Mouse (Mus musculus): ENCODE results near the gene Grik3. TPM values are rescaled to one million over a fixed set of nuclear protein-coding genes. Genes with fewer than 3 reads are reported as not detected.
"Not testable (repeated sequence)": the region's sequence is repeated elsewhere in the genome, so short reads cannot be mapped to it uniquely, and the experiment has no call there.

Grik3 gene
- total and polyA plus RNA-seq, 2 experiments from 2014 or later: 3.3 to 24.6 TPM

DNA sequence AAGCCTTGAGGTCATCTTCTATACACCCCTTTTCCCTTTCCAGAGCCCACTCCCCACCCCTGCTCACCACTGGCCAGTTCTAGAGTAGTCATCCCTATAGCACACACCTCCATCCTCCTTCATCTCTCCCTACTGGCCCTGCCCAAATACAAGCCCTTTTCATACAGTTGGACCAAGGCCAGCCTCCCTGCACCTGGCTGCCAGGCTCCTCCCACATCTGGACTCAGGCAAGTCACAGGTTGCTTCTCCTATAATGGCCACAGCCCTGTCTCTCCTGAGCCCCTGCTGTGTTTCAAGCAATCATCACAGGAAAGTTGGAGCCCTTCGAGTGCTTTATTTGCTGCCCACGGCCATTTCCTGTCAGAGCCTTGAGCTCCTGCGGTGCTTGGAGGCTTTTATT, 110.8 kb downstream of the Grik3 start:
- Histone ChIP-seq H3K36me3 (ENCODE audit: insufficient read depth, low read length) (no peaks in the 10 kb centered on the region), H3K4me1 (ENCODE audit: insufficient read depth, low read length) (no peaks in the 10 kb centered on the region; the same call in 1 of the 2 replicates), H3K27ac (ENCODE audit: low read depth, low read length) (no peak overlapping the region), H3K9ac (replicated peaks; ENCODE audit: low read length, poor library complexity, severe bottlenecking) (no peak overlapping the region), H3K9me3 (ENCODE audit: low read length) (no peaks in the 10 kb centered on the region), H3K4me2 (ENCODE audit: low read depth, low read length, poor library complexity, severe bottlenecking) (no peak overlapping the region), H3K27me3 (ENCODE audit: insufficient read depth, low read length) (no peaks in the 10 kb centered on the region), H3K4me3 (ENCODE audit: low read depth, low read length) (no peak overlapping the region)
- no peak for DNase-seq (ENCODE audit: low spot score)
- WGBS: 51% methylated on average over 3 of the region's 3 CpGs
- ATAC-seq (ENCODE audit: low FRiP score): no peak
- no peak for TF ChIP-seq CTCF (IDR thresholded peaks at IDR 0.05)

DNA sequence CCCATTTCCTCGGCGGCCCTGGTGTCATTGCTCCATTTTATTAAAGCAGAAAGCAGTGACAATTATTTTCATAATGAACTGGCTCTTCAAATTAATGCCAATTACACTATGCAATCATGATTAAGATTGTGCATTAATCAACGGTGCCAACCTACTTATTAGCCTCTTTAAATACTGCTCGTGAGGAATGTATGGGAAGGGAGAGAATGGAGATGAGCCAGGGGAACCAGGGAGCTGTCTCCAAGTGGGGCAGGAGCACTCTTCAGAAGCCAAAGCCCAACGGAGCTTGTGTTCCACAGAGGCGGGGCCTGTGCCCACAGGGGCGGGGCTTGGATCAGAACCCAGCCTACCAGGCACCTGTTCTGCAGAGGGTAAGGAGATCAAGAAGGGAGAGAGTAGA, 114.0 kb downstream of the Grik3 start:
- no peak for ATAC-seq (ENCODE audit: low FRiP score)
- H3K36me3 ChIP-seq (ENCODE audit: insufficient read depth, low read length): no peaks in the 10 kb centered on the region
- no peak overlapping the region for H3K9ac ChIP-seq (replicated peaks; ENCODE audit: low read length, poor library complexity, severe bottlenecking)
- TF ChIP-seq CTCF (IDR thresholded peaks at IDR 0.05): no peak
- H3K27me3 ChIP-seq (ENCODE audit: insufficient read depth, low read length): no peaks in the 10 kb centered on the region
- DNase-seq (ENCODE audit: low spot score): no peak
- H3K4me2 ChIP-seq (ENCODE audit: low read depth, low read length, poor library complexity, severe bottlenecking): no peak overlapping the region
- no peak overlapping the region for H3K27ac ChIP-seq (ENCODE audit: low read depth, low read length)
- H3K4me1 ChIP-seq (ENCODE audit: insufficient read depth, low read length): no peaks in the 10 kb centered on the region; the same call in 1 of the 2 replicates
- 46% methylated on average over 7 of the region's 7 CpGs for WGBS
- H3K9me3 ChIP-seq (ENCODE audit: low read length): no peaks in the 10 kb centered on the region
- H3K4me3 ChIP-seq (ENCODE audit: low read depth, low read length): no peak overlapping the region

DNA sequence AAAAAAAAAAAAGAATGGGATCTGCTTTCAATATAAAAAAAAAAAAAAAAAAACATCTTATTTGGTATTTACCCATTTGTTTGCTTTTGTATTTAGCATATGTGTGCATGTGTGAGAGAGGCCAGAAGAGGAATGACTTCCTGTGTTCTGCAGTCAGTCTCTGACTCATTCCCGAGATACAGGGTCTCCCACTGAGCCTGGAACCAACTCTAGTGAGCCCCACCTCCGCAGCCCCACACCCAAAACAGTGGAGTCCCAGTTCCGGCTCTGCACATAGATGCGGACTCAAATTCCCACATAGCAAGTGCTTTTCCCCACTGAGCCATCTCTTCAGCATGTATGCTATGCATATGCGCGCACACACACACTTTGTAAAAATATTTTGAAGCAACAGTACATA, 115.6 kb downstream of the Grik3 start:
- DNase-seq (ENCODE audit: low spot score) (no peak), ATAC-seq (ENCODE audit: low FRiP score) (no peak)
- no peak overlapping the region for H3K27ac ChIP-seq (ENCODE audit: low read depth, low read length)
- H3K36me3 ChIP-seq (ENCODE audit: insufficient read depth, low read length): no peaks in the 10 kb centered on the region
- no peaks in the 10 kb centered on the region for H3K9me3 ChIP-seq (ENCODE audit: low read length)
- no peak for TF ChIP-seq CTCF (IDR thresholded peaks at IDR 0.05)
- no peak overlapping the region for H3K9ac ChIP-seq (replicated peaks; ENCODE audit: low read length, poor library complexity, severe bottlenecking)
- H3K4me2 ChIP-seq (ENCODE audit: low read depth, low read length, poor library complexity, severe bottlenecking): no peak overlapping the region
- H3K4me3 ChIP-seq (ENCODE audit: low read depth, low read length): no peak overlapping the region
- 81% methylated on average over 6 of the region's 6 CpGs for WGBS
- no peaks in the 10 kb centered on the region for H3K4me1 ChIP-seq (ENCODE audit: insufficient read depth, low read length)
- no peaks in the 10 kb centered on the region for H3K27me3 ChIP-seq (ENCODE audit: insufficient read depth, low read length)

DNA sequence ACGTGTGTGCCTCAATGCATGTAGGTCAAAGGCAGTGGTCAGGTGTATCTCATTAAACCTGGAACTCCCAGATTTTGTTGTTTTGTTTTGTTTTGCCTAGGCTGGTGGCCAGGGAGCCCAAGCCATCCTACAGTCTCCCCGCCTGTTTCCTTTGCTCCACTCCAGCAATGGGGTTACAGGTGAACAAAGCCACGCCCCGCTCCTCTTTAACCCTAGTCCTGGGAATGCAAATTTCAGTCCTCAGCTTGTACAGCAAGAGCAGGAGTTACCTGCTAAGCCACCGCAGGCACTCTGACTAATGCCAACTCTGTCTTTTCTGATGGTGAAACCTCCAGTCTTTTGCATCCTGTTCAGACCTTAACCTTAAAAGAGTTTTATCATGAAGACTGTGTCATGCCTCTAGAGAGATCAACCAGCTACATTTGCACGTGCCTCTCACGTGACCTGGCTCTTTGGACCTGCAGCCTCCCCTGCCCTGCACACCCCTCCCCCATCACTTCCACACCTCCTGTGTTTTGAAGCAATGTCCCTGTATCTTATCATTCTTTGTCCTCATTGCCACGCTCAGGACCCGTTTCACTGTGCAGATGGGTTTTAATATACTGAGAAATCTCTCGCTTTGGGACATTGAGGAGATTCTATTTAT, 117.0 kb downstream of the Grik3 start:
- DNase-seq (ENCODE audit: low spot score) (no peak), ATAC-seq (ENCODE audit: low FRiP score) (no peak)
- no peaks in the 10 kb centered on the region for H3K9me3 ChIP-seq (ENCODE audit: low read length)
- WGBS: 71% methylated on average over 10 of the region's 10 CpGs
- no peak for TF ChIP-seq CTCF (IDR thresholded peaks at IDR 0.05)
- no peak overlapping the region for H3K4me3 ChIP-seq (ENCODE audit: low read depth, low read length)
- H3K36me3 ChIP-seq (ENCODE audit: insufficient read depth, low read length): no peaks in the 10 kb centered on the region
- H3K4me1 ChIP-seq (ENCODE audit: insufficient read depth, low read length): no peaks in the 10 kb centered on the region
- no peak overlapping the region for H3K27ac ChIP-seq (ENCODE audit: low read depth, low read length)
- no peak overlapping the region for H3K4me2 ChIP-seq (ENCODE audit: low read depth, low read length, poor library complexity, severe bottlenecking)
- no peak overlapping the region for H3K9ac ChIP-seq (replicated peaks; ENCODE audit: low read length, poor library complexity, severe bottlenecking)
- no peaks in the 10 kb centered on the region for H3K27me3 ChIP-seq (ENCODE audit: insufficient read depth, low read length)

DNA sequence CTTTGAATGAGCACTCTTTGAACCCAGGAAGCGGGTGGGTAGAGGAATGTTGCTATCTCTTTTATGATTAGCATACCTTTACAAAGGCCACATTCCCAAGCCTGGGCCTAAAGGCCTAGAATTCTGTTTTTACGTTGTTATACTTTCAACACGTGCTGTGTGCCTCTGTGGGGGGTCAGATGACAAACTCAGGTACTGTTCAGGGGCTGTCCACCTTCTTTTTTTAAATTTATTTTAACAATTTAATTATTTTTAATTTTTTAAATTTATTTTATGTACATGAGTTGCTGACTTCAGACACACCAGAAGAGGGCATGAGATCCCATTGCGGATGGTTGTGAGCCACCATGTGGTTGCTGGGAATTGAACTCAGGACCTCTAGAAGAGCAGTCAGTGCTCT, 118.4 kb downstream of the Grik3 start:
- not testable (repeated sequence) for H3K4me3 ChIP-seq (ENCODE audit: low read depth, low read length); H3K4me1 ChIP-seq (ENCODE audit: insufficient read depth, low read length); H3K4me2 ChIP-seq (ENCODE audit: low read depth, low read length, poor library complexity, severe bottlenecking); ATAC-seq (ENCODE audit: low FRiP score); H3K9ac ChIP-seq (replicated peaks; ENCODE audit: low read length, poor library complexity, severe bottlenecking); H3K9me3 ChIP-seq (ENCODE audit: low read length); H3K27me3 ChIP-seq (ENCODE audit: insufficient read depth, low read length); H3K36me3 ChIP-seq (ENCODE audit: insufficient read depth, low read length); H3K27ac ChIP-seq (ENCODE audit: low read depth, low read length); DNase-seq (ENCODE audit: low spot score)
- WGBS: 63% methylated on average over 3 of the region's 4 CpGs

DNA sequence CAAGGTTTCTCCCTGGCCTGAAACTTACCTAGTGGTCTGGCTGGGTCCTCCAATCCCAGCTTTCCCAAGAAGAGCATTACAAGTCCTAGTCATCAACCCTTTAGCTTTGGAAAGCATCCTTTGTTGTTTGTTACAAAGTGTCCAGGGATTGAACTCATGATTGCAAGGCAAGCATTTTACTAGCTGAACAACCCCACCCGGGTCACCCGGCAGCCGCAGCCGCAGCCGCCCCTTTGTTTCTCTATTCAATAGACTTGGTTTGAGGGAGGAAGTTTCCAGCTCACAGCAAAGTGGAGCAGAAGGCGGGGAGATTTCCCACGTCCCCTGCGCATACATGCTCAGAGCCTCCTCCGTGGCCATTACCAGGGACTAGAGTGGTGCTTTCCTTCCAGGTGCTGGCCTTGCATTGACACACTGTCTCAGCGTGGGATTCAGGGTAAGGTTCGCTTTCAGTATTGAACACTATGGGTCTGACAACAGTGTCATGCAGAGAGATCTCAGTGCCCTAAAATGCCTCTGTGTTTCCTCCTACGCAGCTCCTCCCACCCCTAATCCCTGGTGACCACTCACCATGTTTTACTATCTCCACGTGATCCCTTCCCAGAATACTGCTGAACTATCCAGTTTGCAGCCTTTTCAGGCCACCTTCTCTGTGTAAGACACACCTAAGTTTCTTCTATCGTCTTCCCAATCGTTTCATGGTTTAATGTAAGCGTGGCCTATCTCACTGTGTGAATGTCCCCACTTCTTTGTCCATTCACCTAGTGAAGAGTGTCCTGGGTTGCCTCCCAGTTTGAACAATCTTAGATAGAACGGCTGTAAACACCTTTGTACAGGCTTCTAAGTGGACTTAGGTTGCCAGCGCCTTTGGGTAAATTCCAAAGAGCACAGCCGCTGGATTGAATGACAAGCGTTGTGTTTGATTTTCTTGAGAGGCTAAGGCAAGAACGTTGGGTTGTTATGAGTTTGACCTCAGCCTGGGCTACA, 119.1 kb downstream of the Grik3 start:
- no peaks in the 10 kb centered on the region for H3K36me3 ChIP-seq (ENCODE audit: insufficient read depth, low read length)
- WGBS: 67% methylated on average over 21 of the region's 21 CpGs
- DNase-seq (ENCODE audit: low spot score) (no peak), ATAC-seq (ENCODE audit: low FRiP score) (no peak)
- TF ChIP-seq CTCF (IDR thresholded peaks at IDR 0.05): no peak
- no peaks in the 10 kb centered on the region for H3K9me3 ChIP-seq (ENCODE audit: low read length)
- H3K4me1 ChIP-seq (ENCODE audit: insufficient read depth, low read length): no peaks in the 10 kb centered on the region
- no peak overlapping the region for H3K4me2 ChIP-seq (ENCODE audit: low read depth, low read length, poor library complexity, severe bottlenecking)
- H3K27me3 ChIP-seq (ENCODE audit: insufficient read depth, low read length): no peaks in the 10 kb centered on the region
- no peak overlapping the region for H3K4me3 ChIP-seq (ENCODE audit: low read depth, low read length)
- no peak overlapping the region for H3K9ac ChIP-seq (replicated peaks; ENCODE audit: low read length, poor library complexity, severe bottlenecking)
- no peak overlapping the region for H3K27ac ChIP-seq (ENCODE audit: low read depth, low read length)

Measured in midbrain, postnatal 0 days (tissue).